Mouse (Mus musculus) liver, embryonic 12.5 days (tissue): ENCODE measurements around the gene Mid1. TPM values are rescaled to one million over a fixed set of nuclear protein-coding genes. Genes with fewer than 3 reads are reported as not detected.
"Not testable (repeated sequence)": the region's sequence is repeated elsewhere in the genome, so short reads cannot be mapped to it uniquely, and the experiment has no call there.

Source experiments
- ATAC-seq: fragments of 200-750 bp; cut with Nextera tagmentation; 2 replicates; pipeline ENCODE4 v1.8.0; 2017; ENCODE audit warnings: moderate number of reproducible peaks, mild to moderate bottlenecking, moderate library complexity
- H3K27ac ChIP-seq: fragments of 300-500 bp; sonication (generic); 2 replicates; pipeline ENCODE4 v1.5.1; 2016; ENCODE audit warnings: mild to moderate bottlenecking
- H3K27me3 ChIP-seq: fragments of 300-500 bp; sonication (generic); replicated peaks from 2 replicates; pipeline ENCODE4 v1.6.1; 2016; ENCODE audit warnings: mild to moderate bottlenecking, moderate library complexity
- H3K36me3 ChIP-seq: fragments of 300-500 bp; sonication (generic); 2 replicates; pipeline ENCODE4 v1.6.1; 2016; ENCODE audit warnings: mild to moderate bottlenecking, moderate library complexity
- H3K4me1 ChIP-seq: fragments of 300-500 bp; sonication (generic); 2 replicates; pipeline ENCODE4 v1.6.1; 2016
- H3K4me2 ChIP-seq: fragments of 300-500 bp; sonication (generic); 2 replicates; pipeline ENCODE4 v1.6.1; 2016; ENCODE audit warnings: mild to moderate bottlenecking, moderate library complexity
- H3K4me3 ChIP-seq: fragments of 300-500 bp; sonication (generic); 2 replicates; pipeline ENCODE4 v1.5.1; 2016; ENCODE audit warnings: mild to moderate bottlenecking, moderate library complexity
- H3K9ac ChIP-seq: fragments of 300-500 bp; sonication (generic); 2 replicates; pipeline ENCODE4 v1.6.1; 2016; ENCODE audit warnings: mild to moderate bottlenecking, moderate library complexity
- H3K9me3 ChIP-seq: fragments of 300-500 bp; sonication (generic); replicated peaks from 2 replicates; pipeline ENCODE4 v1.6.1; 2016; ENCODE audit warnings: mild to moderate bottlenecking, moderate library complexity
- WGBS: fragments of 180-500 bp; shearing (Covaris S2); methylation state at CpG from one replicate; pipeline ENCODE4 v1.1.7; 2016; ENCODE audit not compliant: insufficient replicate concordance; 5-methylcytosine and 5-hydroxymethylcytosine counted together
- polyA plus RNA-seq: library from polyadenylated mRNA; unstranded; fragments of >200 nt; fragmentation: Nextera tagmentation; extraction: Ambion mirVana; gene quantifications from 2 replicates; pipeline ENCODE4 v1.2.1, GENCODE M21; 2016

Gene Mid1
- polyA plus RNA-seq, 1 experiment from 2014 or later, result 3.3 TPM

- H3K4me1 ChIP-seq, H3K4me3 ChIP-seq, H3K4me2 ChIP-seq, H3K27ac ChIP-seq, H3K27me3 ChIP-seq, ATAC-seq, H3K9ac ChIP-seq: not testable (repeated sequence)
- H3K9me3 ChIP-seq, result peaks cover 83% of the 10 kb centered on the region
- WGBS, result 85% methylated on average over 21 of the region's 21 CpGs
- peaks cover 86% of the 10 kb centered on the region for H3K36me3 ChIP-seq
These were observed 299.9 kb downstream of the Mid1 start for GRCm38 (mm10) chrX:169984853-169985252.

GRCm38 (mm10) chrX:169985796-169986195 lies 300.8 kb downstream of the Mid1 start:
- H3K27me3 ChIP-seq, H3K27ac ChIP-seq, H3K4me1 ChIP-seq, H3K4me3 ChIP-seq, H3K9ac ChIP-seq, H3K4me2 ChIP-seq: not testable (repeated sequence)
- Histone ChIP-seq H3K36me3 (peaks cover 84% of the 10 kb centered on the region), H3K9me3 (peaks cover 82% of the 10 kb centered on the region)
- ATAC-seq, result peak; percentile 8; the same call in 1 of the 2 replicates
- 78% methylated on average over 18 of the region's 18 CpGs for WGBS

GRCm38 (mm10) chrX:169986519-169987367 lies 301.7 kb downstream of the Mid1 start:
- H3K9me3 ChIP-seq, result peaks cover 74% of the 10 kb centered on the region
- ATAC-seq, result peak; percentile 88

GRCm38 (mm10) chrX:169987368-169987837 lies 302.4 kb downstream of the Mid1 start:
- not testable (repeated sequence) for H3K4me1 ChIP-seq, ATAC-seq, H3K27me3 ChIP-seq, H3K27ac ChIP-seq, H3K9ac ChIP-seq
- Histone ChIP-seq H3K9me3 (peaks cover 67% of the 10 kb centered on the region), H3K4me2 (peak overlapping the region; percentile 14), H3K4me3 (peak overlapping the region; percentile 2; the same call in 1 of the 2 replicates), H3K36me3 (peaks cover 68% of the 10 kb centered on the region)
- WGBS, result 83% methylated on average over 28 of the region's 28 CpGs

More at GRCm38 (mm10) chrX:169986519-169987367, 301.7 kb downstream of the Mid1 start:
- WGBS, result 61% methylated on average over 51 of the region's 51 CpGs
- Histone ChIP-seq H3K4me3 (peak overlapping the region; percentile 24), H3K4me2 (peak overlapping the region; percentile 48), H3K36me3 (peaks cover 75% of the 10 kb centered on the region), H3K9ac (peak overlapping the region; percentile 13)
- not testable (repeated sequence) for H3K27ac ChIP-seq, H3K27me3 ChIP-seq, H3K4me1 ChIP-seq

- H3K4me1 ChIP-seq, H3K27me3 ChIP-seq, H3K4me3 ChIP-seq, H3K27ac ChIP-seq, H3K4me2 ChIP-seq, H3K9ac ChIP-seq: not testable (repeated sequence)
- peak; percentile 9; the same call in 1 of the 2 replicates for ATAC-seq
- 89% methylated on average over 56 of the region's 56 CpGs for WGBS
- peaks cover 55% of the 10 kb centered on the region for H3K36me3 ChIP-seq
- H3K9me3 ChIP-seq, result peaks cover 54% of the 10 kb centered on the region
These were observed 303.7 kb downstream of the Mid1 start for GRCm38 (mm10) chrX:169988571-169989218.

GRCm38 (mm10) chrX:169989219-169989595 lies 304.2 kb downstream of the Mid1 start:
- not testable (repeated sequence) for H3K27me3 ChIP-seq, H3K9ac ChIP-seq, H3K4me1 ChIP-seq, H3K4me3 ChIP-seq, H3K4me2 ChIP-seq, H3K27ac ChIP-seq
- H3K9me3 ChIP-seq, result peaks cover 50% of the 10 kb centered on the region
- WGBS, result 78% methylated on average over 8 of the region's 8 CpGs
- H3K36me3 ChIP-seq, result peaks cover 50% of the 10 kb centered on the region
- 0 out of 2 replicates have a peak, but pooled peaks have one; percentile 0 for ATAC-seq

GRCm38 (mm10) chrX:169989691-169990631 lies 305.0 kb downstream of the Mid1 start:
- not testable (repeated sequence) for H3K27me3 ChIP-seq, H3K27ac ChIP-seq, H3K4me2 ChIP-seq, H3K4me1 ChIP-seq, ATAC-seq, H3K9ac ChIP-seq, H3K4me3 ChIP-seq
- Histone ChIP-seq H3K9me3 (peaks cover 42% of the 10 kb centered on the region), H3K36me3 (peaks cover 43% of the 10 kb centered on the region)
- WGBS, result 74% methylated on average over 56 of the region's 56 CpGs

- peaks cover 33% of the 10 kb centered on the region for H3K36me3 ChIP-seq
- 19% methylated on average over 13 of the region's 28 CpGs for WGBS
- H3K27ac ChIP-seq, H3K4me3 ChIP-seq, H3K9ac ChIP-seq, H3K4me1 ChIP-seq, H3K27me3 ChIP-seq: not testable (repeated sequence)
- peaks cover 33% of the 10 kb centered on the region for H3K9me3 ChIP-seq
- H3K4me2 ChIP-seq, result peak overlapping the region; percentile 52
- peak; percentile 30; the same call in 1 of the 2 replicates for ATAC-seq
These were observed 306.3 kb downstream of the Mid1 start for GRCm38 (mm10) chrX:169991128-169991873.

- ATAC-seq, H3K9ac ChIP-seq, H3K27me3 ChIP-seq, H3K4me2 ChIP-seq, H3K4me1 ChIP-seq, H3K4me3 ChIP-seq, H3K27ac ChIP-seq: not testable (repeated sequence)
- WGBS, result 20% methylated on average over 7 of the region's 15 CpGs
- peaks cover 26% of the 10 kb centered on the region for H3K9me3 ChIP-seq
- peaks cover 27% of the 10 kb centered on the region for H3K36me3 ChIP-seq
These were observed 307.3 kb downstream of the Mid1 start for GRCm38 (mm10) chrX:169992086-169992930.

GRCm38 (mm10) chrX:169992951-169993547 lies 308.1 kb downstream of the Mid1 start:
- not testable (repeated sequence) for H3K9ac ChIP-seq, H3K27me3 ChIP-seq, H3K4me1 ChIP-seq, H3K4me3 ChIP-seq, H3K4me2 ChIP-seq, ATAC-seq, H3K27ac ChIP-seq
- 60% methylated on average over 1 of the region's 8 CpGs for WGBS
- peaks cover 23% of the 10 kb centered on the region for H3K36me3 ChIP-seq
- H3K9me3 ChIP-seq, result peaks cover 22% of the 10 kb centered on the region
